Comparison of ENCODE assay signal across 31 mouse cellular contexts in the genomic region with DNA sequence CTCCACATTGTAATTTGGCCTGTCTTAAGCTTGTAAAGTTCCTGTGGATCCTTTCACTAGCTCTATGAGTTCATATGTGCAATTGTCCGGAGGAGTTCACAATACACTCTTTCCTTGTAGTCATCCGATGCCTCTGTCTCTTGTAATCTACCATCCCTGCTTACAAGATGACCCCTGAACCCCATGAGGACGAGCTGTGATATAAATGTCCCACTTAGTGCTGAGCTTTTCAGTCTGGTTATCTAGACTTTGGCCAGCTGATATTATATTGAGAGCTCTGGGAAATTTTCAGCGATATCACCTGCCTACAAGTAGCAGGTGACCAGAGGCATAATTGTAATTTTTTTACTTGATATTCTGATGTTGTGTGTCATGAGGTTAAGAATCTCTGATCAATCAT.
"Had no signal": no experiment of that assay in that cellular context is flagged by ENCODE, and none has a peak within 500 bp of the region (broad histone marks: within the 10 kb centered on the region; RNA-seq: fewer than 3 reads in every experiment).

No protein-coding gene starts in this region.

- H3K4me3 ChIP-seq: limb, embryonic 10.5 days; limb, embryonic 12.5 days; limb, embryonic 13.5 days; limb, embryonic 15.5 days; liver, embryonic 12.5 days; liver, embryonic 13.5 days; liver, embryonic 15.5 days; lung, embryonic 15.5 days; megakaryocyte, embryonic 14.5 days; midbrain, embryonic 10.5 days; midbrain, embryonic 12.5 days; midbrain, embryonic 13.5 days; midbrain, embryonic 15.5 days; myocyte had no signal

- DNase-seq: left cerebral cortex, postnatal 4 days; liver; liver, embryonic 13.5 days; liver, postnatal 0 days; lung, adult 18-20 months; lung, adult 2 months; lung, embryonic 14.5 days; lung, postnatal 10 days; lung, postnatal 14 days; lung, postnatal 36 days; lung, postnatal 4 days; midbrain, embryonic 14.5 days had no signal

- H3K9ac ChIP-seq: limb, embryonic 12.5 days; limb, embryonic 13.5 days; limb, embryonic 15.5 days; liver, embryonic 12.5 days; liver, embryonic 13.5 days; liver, embryonic 14.5 days; liver, embryonic 15.5 days; liver, postnatal 0 days; lung, embryonic 14.5 days; lung, embryonic 15.5 days; midbrain, embryonic 12.5 days; midbrain, embryonic 13.5 days; midbrain, embryonic 15.5 days had no signal

- H3K36me3 ChIP-seq: limb, embryonic 10.5 days; limb, embryonic 12.5 days; limb, embryonic 13.5 days; limb, embryonic 15.5 days; liver, embryonic 12.5 days; liver, embryonic 13.5 days; liver, embryonic 15.5 days; lung, embryonic 15.5 days; midbrain, embryonic 10.5 days; midbrain, embryonic 12.5 days; midbrain, embryonic 13.5 days; midbrain, embryonic 15.5 days had no signal

- ATAC-seq: liver, embryonic 12.5 days; liver, postnatal 0 days; lung, postnatal 0 days; midbrain, embryonic 13.5 days; midbrain, embryonic 15.5 days; midbrain, embryonic 16.5 days had no signal

- H3K27me3 ChIP-seq: limb, embryonic 12.5 days; limb, embryonic 13.5 days; limb, embryonic 15.5 days; liver, embryonic 12.5 days; liver, embryonic 13.5 days; liver, embryonic 15.5 days; lung, embryonic 15.5 days; megakaryocyte, embryonic 14.5 days; midbrain, embryonic 12.5 days; midbrain, embryonic 13.5 days; midbrain, embryonic 15.5 days had no signal

- H3K4me2 ChIP-seq: limb, embryonic 12.5 days; limb, embryonic 13.5 days; limb, embryonic 15.5 days; liver, embryonic 11.5 days; liver, embryonic 12.5 days; liver, embryonic 13.5 days; liver, embryonic 15.5 days; lung, embryonic 14.5 days; lung, embryonic 15.5 days; midbrain, embryonic 11.5 days; midbrain, embryonic 12.5 days; midbrain, embryonic 13.5 days; midbrain, embryonic 15.5 days had no signal

- H3K27ac ChIP-seq: limb, embryonic 10.5 days; limb, embryonic 12.5 days; limb, embryonic 13.5 days; limb, embryonic 15.5 days; liver, embryonic 12.5 days; liver, embryonic 13.5 days; liver, embryonic 14.5 days; liver, embryonic 15.5 days; lung, embryonic 15.5 days; macrophage; midbrain, embryonic 10.5 days; midbrain, embryonic 12.5 days; midbrain, embryonic 13.5 days; midbrain, embryonic 15.5 days had no signal

- H3K4me1 ChIP-seq: limb, embryonic 10.5 days; limb, embryonic 12.5 days; limb, embryonic 13.5 days; limb, embryonic 15.5 days; liver, embryonic 12.5 days; liver, embryonic 13.5 days; liver, embryonic 15.5 days; lung, embryonic 15.5 days; megakaryocyte, embryonic 14.5 days; midbrain, embryonic 10.5 days; midbrain, embryonic 12.5 days; midbrain, embryonic 13.5 days; midbrain, embryonic 15.5 days had no signal

- H3K9me3 ChIP-seq: limb, embryonic 10.5 days; limb, embryonic 12.5 days; limb, embryonic 13.5 days; limb, embryonic 15.5 days; liver, embryonic 12.5 days; liver, embryonic 13.5 days; liver, embryonic 15.5 days; lung, embryonic 15.5 days; megakaryocyte, embryonic 14.5 days; midbrain, embryonic 10.5 days; midbrain, embryonic 12.5 days; midbrain, embryonic 13.5 days; midbrain, embryonic 15.5 days had no signal
